Mouse (Mus musculus) forebrain, embryonic 11.5 days (tissue): Measurements from ENCODE around the gene Oas1a. TPM values are rescaled to one million over a fixed set of nuclear protein-coding genes. Genes with fewer than 3 reads are reported as not detected.
"Not testable (repeated sequence)": the region's sequence is repeated elsewhere in the genome, so short reads cannot be mapped to it uniquely, and the experiment has no call there.

Experiments used
- ATAC-seq: fragments of 200-750 bp; cut with Nextera tagmentation; replicated peaks from 2 replicates; pipeline ENCODE4 v1.8.0; 2017; ENCODE audit warnings: moderate TSS enrichment; ENCODE audit not compliant: low FRiP score
- DNase-seq: peaks from one replicate; pipeline ENCODE4 v3.0.0-alpha.2; 2017; ENCODE audit warnings: low spot score
- H3K27ac ChIP-seq: fragments of 300-500 bp; sonication (generic); 2 replicates; pipeline ENCODE4 v1.5.1; 2014; ENCODE audit warnings: low read depth, low read length
- H3K27me3 ChIP-seq: fragments of 300-500 bp; sonication (generic); 2 replicates; pipeline ENCODE4 v1.6.1; 2014; ENCODE audit warnings: mild to moderate bottlenecking, low read length, mixed read lengths; ENCODE audit not compliant: control insufficient read depth, insufficient read depth
- H3K36me3 ChIP-seq: fragments of 300-500 bp; sonication (generic); 2 replicates; pipeline ENCODE4 v1.6.1; 2014; ENCODE audit warnings: mild to moderate bottlenecking, low read length, moderate library complexity, mixed read lengths; ENCODE audit not compliant: control insufficient read depth, insufficient read depth
- H3K4me1 ChIP-seq: fragments of 300-500 bp; sonication (generic); replicated peaks from 2 replicates; pipeline ENCODE4 v1.6.1; 2014; ENCODE audit warnings: low read length, mixed read lengths; ENCODE audit not compliant: control insufficient read depth, insufficient read depth
- H3K4me2 ChIP-seq: fragments of 300-500 bp; sonication (generic); 2 replicates; pipeline ENCODE4 v1.6.1; 2014; ENCODE audit warnings: low read depth, mild to moderate bottlenecking, low read length, moderate library complexity, mixed read lengths; ENCODE audit not compliant: severe bottlenecking
- H3K4me3 ChIP-seq: fragments of 300-500 bp; sonication (generic); 2 replicates; pipeline ENCODE4 v1.5.1; 2014; ENCODE audit warnings: low read depth, low read length
- H3K9ac ChIP-seq: fragments of 300-500 bp; sonication (generic); 2 replicates; pipeline ENCODE4 v1.6.1; 2014; ENCODE audit warnings: low read length
- H3K9me3 ChIP-seq: fragments of 300-500 bp; sonication (generic); 2 replicates; pipeline ENCODE4 v1.6.1; 2016; ENCODE audit warnings: low read length, mixed read lengths; ENCODE audit not compliant: control insufficient read depth
- WGBS: fragments of 180-500 bp; shearing (Covaris S2); extraction: QIAGEN DNeasy Blood & Tissue Kit; methylation state at CpG from one replicate; pipeline ENCODE4 v1.1.7; 2014; 5-methylcytosine and 5-hydroxymethylcytosine counted together
- polyA plus RNA-seq: library from polyadenylated mRNA; unstranded; fragments of >200 nt; fragmentation: Nextera tagmentation; extraction: Ambion mirVana; gene quantifications from 2 replicates; pipeline ENCODE4 v1.2.1, GENCODE M21; 2014

The Oas1a gene
- 0.35 and 0.60 TPM in 2 replicates for polyA plus RNA-seq

- not testable (repeated sequence) for H3K9ac ChIP-seq, H3K4me3 ChIP-seq, H3K36me3 ChIP-seq, H3K27me3 ChIP-seq, H3K4me2 ChIP-seq, H3K9me3 ChIP-seq, H3K27ac ChIP-seq, H3K4me1 ChIP-seq, ATAC-seq
- WGBS = 41% methylated on average over 8 of the region's 12 CpGs
- DNase-seq = peak; percentile 44
These were observed at the start of gene Oas1a for GRCm38 (mm10) chr5:120906791-120907733. Oas1a (minus strand) TSS chr5:120907521.

- ATAC-seq = no peak
- Histone ChIP-seq H3K36me3 (no peaks in the 10 kb centered on the region), H3K27ac (no peak overlapping the region), H3K4me1 (no peaks in the 10 kb centered on the region), H3K9me3 (no peaks in the 10 kb centered on the region), H3K27me3 (no peaks in the 10 kb centered on the region), H3K4me3 (no peak overlapping the region), H3K9ac (no peak overlapping the region), H3K4me2 (no peak overlapping the region)
- peak; percentile 79 for DNase-seq
- WGBS = 17% methylated on average over 5 of the region's 5 CpGs
These were observed 46.7 kb upstream of the Oas1a start for GRCm38 (mm10) chr5:120953974-120954373.

- ATAC-seq = no peak
- no peak for DNase-seq
- no peaks in the 10 kb centered on the region for H3K36me3 ChIP-seq
- no peak overlapping the region for H3K27ac ChIP-seq
- H3K9me3 ChIP-seq = no peaks in the 10 kb centered on the region
- 81% methylated on average over 10 of the region's 10 CpGs for WGBS
- no peak overlapping the region for H3K4me3 ChIP-seq
- no peaks in the 10 kb centered on the region for H3K4me1 ChIP-seq
- H3K27me3 ChIP-seq = no peaks in the 10 kb centered on the region
- H3K4me2 ChIP-seq = no peak overlapping the region
- no peak overlapping the region for H3K9ac ChIP-seq
These were observed 45.0 kb upstream of the Oas1a start for GRCm38 (mm10) chr5:120952242-120952770.

- no peaks in the 10 kb centered on the region for H3K9me3 ChIP-seq
- no peaks in the 10 kb centered on the region for H3K27me3 ChIP-seq
- no peak overlapping the region for H3K9ac ChIP-seq
- ATAC-seq (no peak), DNase-seq (no peak)
- no peaks in the 10 kb centered on the region for H3K4me1 ChIP-seq
- no peak overlapping the region for H3K27ac ChIP-seq
- H3K36me3 ChIP-seq = no peaks in the 10 kb centered on the region
- 78% methylated on average over 10 of the region's 10 CpGs for WGBS
- H3K4me3 ChIP-seq = no peak overlapping the region
- no peak overlapping the region for H3K4me2 ChIP-seq
These were observed 34.8 kb upstream of the Oas1a start for GRCm38 (mm10) chr5:120942076-120942475.

- no peaks in the 10 kb centered on the region for H3K36me3 ChIP-seq
These were observed 31.3 kb upstream of the Oas1a start for GRCm38 (mm10) chr5:120938586-120938985.

GRCm38 (mm10) chr5:120937841-120938240 lies 30.5 kb upstream of the Oas1a start:
- no peak for ATAC-seq
- H3K9me3 ChIP-seq = no peaks in the 10 kb centered on the region
- no peak overlapping the region for H3K4me3 ChIP-seq
- H3K4me1 ChIP-seq = no peaks in the 10 kb centered on the region
- no peak for DNase-seq
- H3K27ac ChIP-seq = no peak overlapping the region
- 82% methylated on average over 4 of the region's 4 CpGs for WGBS
- no peaks in the 10 kb centered on the region for H3K36me3 ChIP-seq
- no peak overlapping the region for H3K9ac ChIP-seq
- no peaks in the 10 kb centered on the region for H3K27me3 ChIP-seq
- no peak overlapping the region for H3K4me2 ChIP-seq

More at GRCm38 (mm10) chr5:120938586-120938985, 31.3 kb upstream of the Oas1a start:
- Histone ChIP-seq H3K4me2 (no peak overlapping the region), H3K27ac (no peak overlapping the region), H3K9me3 (no peaks in the 10 kb centered on the region), H3K4me1 (no peaks in the 10 kb centered on the region), H3K4me3 (no peak overlapping the region), H3K27me3 (no peaks in the 10 kb centered on the region), H3K9ac (no peak overlapping the region)
- ATAC-seq (no peak), DNase-seq (no peak)
- 42% methylated on average over 8 of the region's 8 CpGs for WGBS

- H3K27me3 ChIP-seq = no peaks in the 10 kb centered on the region
These were observed 26.6 kb upstream of the Oas1a start for GRCm38 (mm10) chr5:120933966-120934365.

GRCm38 (mm10) chr5:120927036-120927435 lies 19.7 kb upstream of the Oas1a start:
- no peaks in the 10 kb centered on the region for H3K36me3 ChIP-seq
- no peaks in the 10 kb centered on the region for H3K9me3 ChIP-seq
- no peaks in the 10 kb centered on the region for H3K27me3 ChIP-seq
- ATAC-seq (no peak), DNase-seq (peak; percentile 48)
- H3K4me3 ChIP-seq = no peak overlapping the region
- H3K9ac ChIP-seq = no peak overlapping the region
- H3K27ac ChIP-seq = no peak overlapping the region
- no peak overlapping the region for H3K4me2 ChIP-seq
- H3K4me1 ChIP-seq = no peaks in the 10 kb centered on the region
- WGBS = 8% methylated on average over 1 of the region's 1 CpGs

More at GRCm38 (mm10) chr5:120933966-120934365, 26.6 kb upstream of the Oas1a start:
- WGBS = 16% methylated on average over 5 of the region's 5 CpGs
- Histone ChIP-seq H3K4me1 (no peaks in the 10 kb centered on the region), H3K4me2 (no peak overlapping the region), H3K9ac (no peak overlapping the region), H3K36me3 (no peaks in the 10 kb centered on the region), H3K27ac (no peak overlapping the region), H3K9me3 (no peaks in the 10 kb centered on the region), H3K4me3 (no peak overlapping the region)
- ATAC-seq (no peak), DNase-seq (no peak)
